Mouse (Mus musculus) left cerebral cortex, adult 9 months (tissue): ENCODE data around the gene Msi2.

ENCODE experiments used
- DNase-seq, 2 experiments: peaks; one replicate each; pipeline ENCODE4 v3.0.0; 2022; ENCODE audit warnings: low spot score in 2 of 2

Msi2 gene

DNA sequence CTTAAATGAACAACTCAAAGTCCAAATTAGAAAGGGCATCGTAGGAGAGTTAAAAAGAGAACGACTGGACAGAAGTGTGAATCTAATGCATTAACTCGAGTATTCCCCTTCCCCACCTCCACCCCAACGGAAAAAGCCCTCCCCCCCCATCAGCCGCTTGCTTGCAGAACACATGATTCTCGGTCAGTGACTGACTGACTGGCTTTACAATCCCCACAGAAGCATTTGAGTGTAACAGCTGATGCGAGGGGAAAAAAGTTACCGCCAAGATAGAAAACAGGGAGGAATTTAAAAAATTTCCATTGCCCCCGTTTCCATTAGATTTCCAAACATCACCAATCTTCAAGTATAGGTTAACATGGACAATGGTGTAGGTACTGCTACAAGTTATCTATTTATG lies 4.8 kb downstream of the Msi2 start:
- DNase-seq: no peak

DNA sequence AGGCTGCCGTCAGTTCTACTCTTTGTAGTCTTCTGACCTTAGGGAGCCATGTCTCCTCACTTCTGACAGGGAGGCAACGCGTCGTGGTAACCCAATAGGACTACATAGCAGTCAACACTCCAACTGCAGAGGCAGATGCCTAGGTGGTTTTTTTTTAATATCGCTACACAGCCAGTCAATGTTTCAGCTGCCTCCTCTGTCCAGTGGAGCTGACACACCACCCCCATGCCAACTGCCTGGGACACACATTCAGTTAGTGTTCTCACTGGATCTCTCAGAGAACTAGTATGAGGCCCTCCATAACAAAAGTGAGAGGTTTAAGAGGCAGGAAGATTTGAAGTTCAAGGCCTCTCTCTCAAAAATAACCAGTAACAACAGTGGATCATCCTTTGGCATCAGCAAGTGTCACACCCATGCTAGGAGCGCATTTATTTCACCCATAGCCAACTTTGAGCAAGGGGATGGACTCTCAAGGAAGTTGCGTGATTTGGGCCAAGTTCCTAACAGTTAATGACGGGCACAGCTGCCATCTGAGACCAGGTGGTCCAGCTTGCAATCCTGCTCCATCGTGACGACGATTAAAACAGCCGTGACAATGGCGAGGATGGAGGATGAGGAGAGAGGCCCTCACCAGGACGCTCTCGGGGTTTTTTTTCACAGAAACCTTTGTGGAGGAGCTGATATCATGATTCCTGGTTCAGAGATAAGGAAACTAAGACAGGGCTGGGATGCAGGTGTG lies 8.3 kb downstream of the Msi2 start:
- no peak for DNase-seq

DNA sequence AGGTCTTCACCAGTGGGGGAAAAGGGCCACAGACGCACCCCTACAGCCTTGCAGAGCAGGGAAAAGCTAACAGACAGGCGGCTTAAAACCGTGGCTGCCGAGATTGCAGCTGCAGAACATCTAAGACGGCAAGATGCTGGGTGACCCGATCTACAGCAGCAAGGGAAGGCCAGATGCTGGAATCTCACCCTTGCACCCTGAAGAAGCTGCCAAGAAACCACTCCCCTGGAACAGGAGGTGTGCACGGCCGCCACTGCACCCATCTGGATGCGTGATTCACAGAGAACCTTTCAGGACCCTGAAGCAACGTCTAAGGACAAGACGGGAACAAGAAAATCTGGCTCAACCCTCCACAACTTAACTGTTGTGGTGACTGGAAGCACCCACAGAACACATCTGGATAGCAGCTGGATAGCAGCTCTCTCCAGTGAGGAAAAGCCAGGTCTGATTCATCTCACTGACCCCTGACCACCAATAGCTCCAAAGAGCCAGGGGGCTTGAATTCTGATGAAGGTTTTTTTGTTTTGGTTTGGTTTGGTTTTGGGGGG lies 11.0 kb downstream of the Msi2 start:
- DNase-seq: no peak

DNA sequence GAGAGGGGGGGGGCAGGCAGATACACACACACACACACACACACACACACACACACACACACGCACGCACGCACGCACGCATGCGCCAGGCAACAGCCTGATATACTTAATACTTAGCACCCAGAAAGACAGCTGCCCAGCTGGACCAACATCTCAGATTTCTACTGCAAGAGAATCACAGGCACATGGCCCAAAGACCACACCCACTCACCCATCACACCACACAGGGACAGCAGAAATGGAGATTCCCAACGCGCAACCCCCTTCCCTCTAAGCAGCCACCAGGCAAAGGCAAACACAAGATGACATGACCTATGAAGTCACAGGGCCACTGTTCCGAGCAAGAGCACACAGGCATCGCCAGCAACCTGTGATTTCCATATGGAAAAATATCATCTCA lies 13.6 kb downstream of the Msi2 start:
- DNase-seq: no peak

DNA sequence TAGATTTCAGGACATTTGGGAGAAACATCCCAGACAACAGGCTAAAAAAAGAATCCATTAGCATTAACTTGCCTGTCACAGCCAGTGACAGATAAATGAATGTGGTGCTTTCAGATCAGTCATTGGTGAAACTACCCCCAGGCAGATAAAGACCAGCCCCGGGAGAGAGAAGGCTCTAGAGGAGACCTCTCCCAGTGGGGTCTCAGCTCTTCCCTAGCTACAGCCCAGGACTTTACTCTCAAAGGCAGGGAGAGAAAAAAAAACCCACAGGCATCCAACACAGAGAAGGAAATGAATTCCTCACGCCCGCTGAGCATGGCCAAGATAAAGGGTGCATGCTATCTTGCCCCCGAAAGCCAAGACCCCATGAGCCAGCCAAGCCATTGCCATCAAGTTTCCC lies 15.1 kb downstream of the Msi2 start:
- DNase-seq: no peak

DNA sequence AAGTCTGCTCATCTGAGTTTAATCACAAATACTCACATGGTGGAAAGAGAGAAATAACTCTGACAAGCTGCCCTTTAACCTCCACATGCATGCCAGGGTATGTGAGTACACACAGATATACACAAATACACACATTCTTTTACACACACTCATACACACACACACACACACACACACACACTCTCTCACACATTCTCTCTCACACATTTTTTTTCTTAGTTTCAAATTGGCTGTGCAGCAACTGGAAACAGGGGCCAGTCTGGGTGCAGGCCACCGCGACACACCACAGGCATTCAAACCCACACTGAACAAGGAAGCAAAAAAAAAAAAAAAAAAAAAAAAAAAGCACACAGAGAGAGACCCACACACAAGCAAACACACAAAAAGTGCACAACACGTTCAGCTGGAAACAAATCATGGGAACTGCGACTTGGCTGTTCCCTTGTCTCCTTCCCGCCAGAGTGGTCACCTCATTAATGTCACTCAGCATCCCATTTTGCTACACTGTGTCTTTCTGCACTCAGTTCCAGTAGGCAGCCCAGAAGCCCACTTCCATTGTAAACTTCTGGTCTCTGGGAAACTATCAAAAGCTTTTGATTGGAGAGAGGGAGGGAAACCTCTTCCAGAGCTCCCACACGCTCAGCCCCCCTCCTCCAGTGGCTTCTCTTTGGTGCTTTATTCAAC lies 16.2 kb downstream of the Msi2 start:
- no peak for DNase-seq

DNA sequence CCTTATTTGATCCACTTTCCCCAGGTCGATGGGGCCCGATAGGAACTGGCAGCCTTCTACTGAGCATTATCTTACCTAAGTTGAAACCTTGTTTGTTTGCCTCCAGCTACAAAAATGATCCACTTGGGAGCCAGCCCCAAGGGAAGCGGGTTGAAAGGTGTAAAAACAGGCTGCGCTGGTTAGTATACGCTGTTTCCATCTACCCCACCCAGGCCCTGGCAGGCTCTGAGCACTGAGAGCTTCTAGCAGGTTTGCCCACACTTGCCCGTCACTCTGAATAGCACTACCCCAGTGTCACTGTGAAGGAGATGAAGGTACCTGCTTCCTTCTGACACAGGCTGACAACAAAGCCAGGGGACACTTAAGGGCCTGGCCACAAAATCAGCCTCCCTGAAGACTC lies 17.3 kb downstream of the Msi2 start:
- no peak for DNase-seq

DNA sequence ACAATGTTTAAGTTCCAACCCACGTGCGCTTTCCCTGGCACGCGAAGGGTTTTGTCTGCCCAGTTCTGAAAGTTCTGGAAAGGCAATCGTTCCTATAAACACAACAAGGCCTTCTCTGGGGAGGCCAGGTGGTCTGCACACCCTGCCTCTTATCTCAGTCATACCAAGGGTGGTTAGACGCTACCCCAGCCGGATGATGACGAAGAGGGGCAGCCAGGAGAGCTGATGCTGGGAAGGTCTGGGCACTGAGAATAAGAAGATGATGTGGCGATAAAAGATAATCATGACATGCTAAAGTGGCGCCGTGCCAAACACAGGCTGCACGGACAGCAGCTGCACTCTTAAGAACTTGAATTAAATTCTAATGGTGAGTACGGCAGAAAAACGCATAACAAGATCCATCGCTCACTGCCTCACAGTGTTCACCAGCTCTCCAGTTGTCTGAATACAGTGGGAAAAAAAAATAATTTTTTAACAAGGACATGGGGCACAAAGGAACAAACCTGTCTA lies 18.1 kb downstream of the Msi2 start:
- no peak for DNase-seq

DNA sequence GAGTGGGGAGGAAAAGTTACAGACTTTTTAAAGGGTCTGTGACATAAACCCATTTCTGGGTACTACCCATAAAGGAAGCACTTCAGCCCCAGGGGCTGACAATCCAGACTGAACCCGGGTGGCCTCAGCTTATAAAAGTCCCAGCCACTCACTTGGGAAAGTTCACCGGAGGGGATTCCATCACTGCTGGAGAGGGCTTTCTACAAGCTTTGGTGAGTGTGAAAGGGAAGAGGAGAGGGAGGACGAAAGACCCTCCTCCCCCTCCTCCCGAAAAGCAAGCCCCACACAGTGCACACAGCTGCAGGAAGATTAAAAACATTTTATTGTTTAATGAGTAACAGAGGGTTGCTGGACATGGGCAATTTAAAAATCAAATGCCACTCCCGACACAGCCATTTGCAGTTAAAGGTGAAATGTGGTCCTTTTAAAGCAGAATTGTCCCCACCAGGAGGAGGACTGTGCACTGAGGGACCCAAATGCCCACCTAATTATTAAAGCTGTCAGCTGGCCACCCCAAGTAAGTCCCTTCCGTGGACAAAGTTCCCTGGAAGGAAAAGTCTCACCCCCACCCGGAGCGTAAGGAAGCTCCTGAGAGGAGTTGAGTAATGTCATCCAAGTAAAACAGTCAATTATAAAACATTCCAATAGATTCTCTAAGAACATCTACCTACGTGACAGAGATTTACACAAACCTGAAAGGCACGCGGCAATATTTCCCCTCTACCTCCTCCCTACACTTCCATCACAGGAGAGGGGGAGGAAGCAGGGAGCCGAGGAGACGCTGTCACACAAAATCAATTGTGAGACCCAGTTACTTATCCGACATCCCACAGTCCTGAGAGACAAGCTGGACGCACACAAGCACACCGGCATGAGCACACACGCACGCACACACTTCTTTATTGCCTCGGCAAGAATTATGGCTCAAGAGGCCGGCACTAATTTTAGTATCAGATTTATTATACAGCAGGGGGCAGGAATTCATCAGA lies 24.1 kb downstream of the Msi2 start:
- DNase-seq: no peak

DNA sequence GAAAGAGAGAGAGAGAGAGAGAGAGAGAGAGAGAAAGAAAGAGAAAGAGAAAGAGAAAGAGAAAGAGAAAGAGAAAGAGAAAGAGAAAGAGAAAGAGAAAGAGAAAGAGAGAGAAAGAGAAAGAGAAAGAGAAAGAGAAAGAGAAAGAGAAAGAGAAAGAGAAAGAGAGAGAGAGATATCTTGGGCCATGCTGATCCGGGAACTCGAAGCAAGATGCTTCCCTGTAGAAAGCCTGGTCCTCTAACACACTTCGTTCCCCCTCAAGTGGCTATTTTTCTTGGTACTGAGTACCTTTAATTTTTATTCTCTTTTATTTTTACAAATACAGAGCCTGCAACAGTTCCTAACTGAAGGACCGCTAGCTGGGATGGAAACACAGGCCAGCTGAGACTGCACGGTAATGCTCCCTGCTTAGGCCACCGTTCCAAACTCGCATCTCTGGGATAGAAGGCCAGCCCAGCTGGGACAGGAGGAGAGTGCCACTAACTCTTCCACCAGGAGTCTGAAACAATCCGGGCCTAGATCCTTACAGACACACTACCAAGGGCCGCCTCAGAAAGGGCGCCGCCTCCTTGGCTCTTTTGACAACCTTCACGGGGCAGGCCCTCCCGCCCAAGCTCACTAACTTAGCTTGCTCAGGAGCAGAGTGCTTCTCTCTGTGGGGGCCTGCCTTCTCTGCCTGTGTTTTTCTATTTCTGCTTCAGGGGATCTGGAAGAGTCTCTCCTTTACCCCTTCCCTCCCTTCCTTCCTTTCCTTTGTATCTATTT lies 25.1 kb downstream of the Msi2 start:
- no peak for DNase-seq

DNA sequence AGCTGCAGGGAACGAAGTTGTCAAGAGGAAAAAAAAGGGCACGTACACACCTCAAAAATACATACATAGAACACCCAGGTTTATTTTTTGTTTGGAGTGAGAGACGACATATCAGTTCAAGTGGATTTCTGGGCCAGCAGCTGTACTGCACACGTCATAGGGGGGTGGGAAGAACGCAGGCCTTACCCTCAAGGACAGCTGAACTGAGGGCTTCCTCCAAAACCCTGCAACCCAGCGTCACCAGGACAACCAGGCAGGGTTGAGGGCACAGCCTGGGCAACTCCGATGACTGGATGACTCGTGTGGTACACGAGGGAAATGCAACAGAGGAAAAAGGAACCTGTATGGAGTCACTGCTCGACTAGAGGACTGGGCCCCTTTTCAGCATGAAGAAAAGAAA lies 25.9 kb downstream of the Msi2 start:
- no peak for DNase-seq

DNA sequence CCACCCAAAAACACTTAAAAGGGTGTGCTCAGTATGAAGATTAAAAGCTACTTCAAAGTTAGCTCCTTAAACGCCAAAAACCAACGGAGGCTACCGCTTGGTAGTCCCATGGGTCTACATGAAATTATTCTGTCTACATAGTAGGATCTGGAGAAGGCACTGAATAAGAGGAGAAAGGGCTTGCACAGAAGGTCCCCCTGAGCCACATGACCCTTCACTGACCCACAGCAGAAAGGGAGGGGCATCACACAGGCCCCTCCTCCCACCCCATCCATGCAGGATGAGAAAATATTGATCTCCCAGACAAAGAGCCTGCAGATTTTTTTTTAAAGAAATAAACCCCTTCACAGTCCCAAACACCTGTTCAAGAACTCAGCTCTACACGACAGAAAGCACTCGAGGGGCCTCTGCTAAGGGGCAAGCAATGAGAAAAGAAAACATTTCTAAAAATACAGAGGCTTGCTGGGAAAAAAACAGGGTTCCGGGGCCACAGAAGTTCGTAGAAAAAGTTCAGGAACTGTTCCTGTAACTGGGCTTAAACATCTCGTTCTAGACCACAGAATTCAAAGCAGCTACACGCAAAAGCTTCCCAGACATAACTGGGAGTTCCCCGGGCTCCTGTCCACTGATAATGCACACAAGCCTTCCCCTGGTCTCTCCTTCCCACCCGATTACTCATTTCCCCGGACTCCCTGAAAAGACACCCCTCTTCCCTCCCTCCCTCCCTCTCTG lies 27.6 kb downstream of the Msi2 start:
- no peak for DNase-seq

DNA sequence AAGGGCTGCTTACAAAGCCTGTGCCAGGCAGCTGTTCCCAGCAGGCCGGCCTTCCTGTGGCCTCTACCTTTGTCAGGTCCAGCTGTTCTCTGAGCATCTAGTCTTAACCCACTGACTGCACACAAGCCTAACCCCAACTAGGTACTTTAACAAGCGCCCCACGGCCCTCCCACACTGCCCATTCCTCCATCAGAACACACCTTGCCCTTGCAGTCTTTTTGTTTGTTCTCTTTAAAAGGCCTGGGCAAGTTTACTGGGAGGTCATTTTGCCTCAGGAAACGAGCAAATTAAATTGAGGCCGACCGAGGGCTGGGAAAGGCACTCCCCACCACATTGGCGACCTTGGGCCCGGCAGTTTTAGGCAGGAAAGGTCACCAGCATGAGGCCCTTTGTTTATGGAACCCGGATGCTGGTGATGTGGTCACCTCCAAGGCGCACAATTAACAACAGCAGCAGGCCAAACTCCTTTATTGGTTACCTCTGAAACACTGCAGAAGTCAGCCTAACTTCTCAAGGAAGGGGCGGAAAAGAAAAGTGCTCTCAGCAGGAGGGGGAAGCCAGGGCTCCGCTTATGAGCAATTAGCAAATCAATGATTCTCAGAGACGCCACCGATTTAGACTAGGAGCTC lies 28.4 kb downstream of the Msi2 start:
- no peak for DNase-seq

DNA sequence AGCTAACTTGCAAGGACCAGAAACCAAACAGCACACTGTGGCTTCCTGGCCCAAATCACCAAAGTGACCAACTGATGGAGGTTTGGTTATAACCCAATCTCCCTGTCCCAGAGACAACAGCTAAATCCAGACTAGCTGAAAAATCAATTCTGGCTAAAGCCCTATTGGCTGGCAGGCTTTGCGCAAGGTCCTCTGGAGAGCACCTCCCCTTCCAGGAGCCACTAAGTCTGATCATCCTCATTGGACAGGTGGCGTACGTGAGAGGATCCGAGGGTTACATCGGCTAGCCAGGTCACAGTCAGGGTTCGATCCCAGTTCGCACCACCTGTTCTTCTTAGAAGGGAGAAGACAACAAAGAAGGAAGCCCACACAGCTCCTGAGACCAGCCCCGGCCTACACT lies 29.7 kb downstream of the Msi2 start:
- no peak for DNase-seq

DNA sequence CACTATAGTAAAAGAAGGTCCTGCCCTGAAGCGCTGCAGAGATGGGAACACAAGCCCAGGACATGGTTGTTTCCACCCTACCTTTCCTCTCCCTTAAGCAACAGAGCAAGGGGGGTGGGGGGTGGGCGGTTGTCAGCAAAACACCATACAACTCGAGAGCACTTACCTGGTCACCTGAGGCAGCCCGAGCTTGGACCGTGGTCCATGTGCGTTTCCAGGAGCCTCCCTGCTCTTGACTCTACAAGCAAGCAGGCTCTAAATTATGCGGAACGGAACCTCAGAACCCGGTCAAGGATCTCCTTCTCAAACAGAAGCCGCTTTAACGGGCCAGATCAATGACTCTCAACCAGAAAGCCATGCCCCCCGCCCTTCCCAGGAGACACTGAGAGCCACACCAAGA lies 30.6 kb downstream of the Msi2 start:
- DNase-seq: no peak

DNA sequence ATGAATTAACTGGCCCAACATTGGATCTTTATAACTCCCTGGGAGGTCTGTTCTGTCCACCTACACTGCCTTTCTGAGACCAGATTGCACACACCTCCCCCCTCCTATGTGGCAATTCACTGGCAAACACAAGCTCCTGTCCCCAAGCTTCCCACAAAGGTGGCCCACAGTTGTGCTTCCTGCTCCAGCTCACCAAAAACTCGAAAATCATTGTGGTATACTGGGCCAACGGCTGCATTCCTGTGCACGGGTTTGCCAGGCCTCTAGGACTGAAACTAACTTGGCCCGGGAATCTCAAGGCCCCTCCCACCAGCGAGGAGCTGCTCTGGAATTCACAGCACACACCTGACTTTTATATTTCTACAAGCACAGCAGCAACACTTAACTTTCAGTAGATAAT lies 31.3 kb downstream of the Msi2 start:
- DNase-seq: no peak

DNA sequence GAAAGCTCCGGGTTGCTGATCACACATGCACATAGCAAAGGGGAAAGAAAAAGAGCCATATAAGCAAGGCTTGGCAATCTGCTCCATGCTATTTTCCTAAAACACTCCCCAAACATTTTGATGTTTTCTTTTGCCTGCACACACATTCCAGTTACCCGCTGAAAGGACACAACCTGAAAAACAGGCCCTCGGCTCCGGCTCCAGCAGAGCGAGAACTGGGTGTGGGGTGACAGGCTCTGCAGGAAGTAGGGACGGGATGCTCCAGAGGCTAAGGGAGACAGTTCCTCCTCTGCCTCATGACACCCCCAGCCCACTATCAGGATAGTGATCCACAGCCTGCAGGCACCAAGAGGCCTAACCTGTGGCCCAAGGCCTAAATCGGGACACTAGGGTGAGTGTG lies 32.3 kb downstream of the Msi2 start:
- no peak for DNase-seq

DNA sequence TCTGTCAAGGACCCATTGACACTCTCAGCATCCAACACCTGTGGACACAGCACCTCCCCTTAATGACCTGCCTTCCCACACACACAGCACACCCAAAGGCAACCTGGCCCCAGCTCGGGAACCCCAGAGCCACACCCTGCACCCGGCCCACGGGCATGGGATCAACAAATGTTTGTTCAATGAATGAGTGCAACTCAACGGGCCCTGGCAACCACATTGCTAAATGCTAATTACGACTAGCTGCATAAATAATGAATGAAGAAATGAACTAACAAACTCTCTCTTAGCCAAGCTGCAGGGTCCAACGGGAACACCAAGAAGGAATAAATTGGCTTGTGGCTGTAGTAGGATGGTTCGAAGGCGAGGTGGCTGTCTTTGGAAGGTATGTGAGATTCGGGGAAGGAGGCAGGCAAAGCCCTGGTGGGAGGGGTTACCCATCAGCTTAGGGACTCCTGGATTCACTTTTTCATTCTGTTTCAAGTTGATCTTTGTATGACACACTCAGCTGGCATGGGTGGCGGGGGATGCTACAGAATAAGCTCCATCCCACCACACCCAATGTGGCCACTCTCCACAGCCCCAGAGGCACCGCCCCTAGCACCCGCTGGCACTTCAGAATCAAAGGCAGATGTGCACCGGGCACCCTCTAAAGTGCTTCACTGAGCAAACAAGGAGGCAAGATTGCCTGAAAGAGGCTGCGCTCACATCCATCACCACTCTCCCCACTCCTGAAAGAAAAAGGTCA lies 35.1 kb downstream of the Msi2 start:
- DNase-seq: no peak

DNA sequence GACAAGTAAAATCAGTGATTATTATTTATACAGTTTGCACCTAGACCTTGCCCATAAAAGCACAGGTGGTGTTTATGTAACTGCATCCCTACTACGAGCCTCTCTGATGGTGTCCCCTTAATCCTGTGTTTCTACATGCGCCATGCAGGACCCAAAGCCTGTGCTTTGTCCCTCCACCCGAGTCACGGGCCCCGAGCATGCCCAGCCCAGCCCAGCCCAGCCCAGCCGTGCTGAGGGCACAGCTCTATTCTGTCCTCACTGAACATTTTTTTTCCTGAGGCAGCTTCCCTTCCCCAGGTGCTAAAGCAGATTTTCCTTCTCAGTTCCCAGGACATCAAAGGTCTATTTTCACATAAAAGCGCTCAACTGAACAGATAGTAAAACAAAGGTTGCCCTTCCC lies 41.0 kb downstream of the Msi2 start:
- DNase-seq: no peak
